Mouse (Mus musculus): ENCODE measurements around the gene Ptprm. TPM values are rescaled to one million over a fixed set of nuclear protein-coding genes. Genes with fewer than 3 reads are reported as not detected.

The Ptprm gene
- polyA plus RNA-seq, 2 experiments = 15.8 to 21.8 TPM

DNA sequence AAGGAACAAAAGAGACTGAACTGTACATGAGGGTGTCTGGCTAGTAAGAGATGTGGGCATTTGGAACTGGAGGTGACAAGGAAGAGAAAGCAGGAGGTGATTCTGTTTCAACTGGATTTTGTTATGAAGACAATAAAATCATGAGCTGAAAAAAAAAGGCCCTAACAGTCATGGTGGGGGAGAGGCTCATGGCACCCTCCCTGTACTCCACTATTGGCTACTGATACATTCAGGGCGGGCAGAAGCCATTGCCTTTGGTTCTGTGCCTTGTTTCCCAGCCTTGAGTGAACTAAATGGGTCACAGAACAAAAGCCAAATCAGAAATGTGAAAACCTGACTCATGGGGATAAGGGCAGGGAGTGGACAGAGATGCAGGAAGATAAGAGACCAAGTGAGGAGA is 575.2 kb downstream of the Ptprm start:
- DNase-seq (ENCODE audit: low spot score) (no peak), ATAC-seq (ENCODE audit: low FRiP score, low read depth) (no peak)
- H3K27ac ChIP-seq (replicated peaks; ENCODE audit: low read depth, low read length) = no peak overlapping the region
- no peak for TF ChIP-seq POLR2A (IDR thresholded peaks at IDR 0.05; ENCODE audit: borderline replicate concordance, extremely low read depth, insufficient read depth, insufficient read length)
- H3K9me3 ChIP-seq (ENCODE audit: control insufficient read depth, low read length) = no peaks in the 10 kb centered on the region
- no peak overlapping the region for H3K9ac ChIP-seq (ENCODE audit: low read depth, low read length, severe bottlenecking)
- WGBS = 54% methylated on average over 1 of the region's 1 CpGs
- H3K4me2 ChIP-seq (replicated peaks; ENCODE audit: low read depth, low read length, severe bottlenecking) = no peak overlapping the region
- no peak overlapping the region for H3K4me3 ChIP-seq (replicated peaks; ENCODE audit: low read length)
- no peaks in the 10 kb centered on the region for H3K4me1 ChIP-seq (ENCODE audit: control insufficient read depth, insufficient read depth, low read length)
- H3K36me3 ChIP-seq (ENCODE audit: control insufficient read depth, insufficient read depth, low read length) = no peaks in the 10 kb centered on the region
- H3K27me3 ChIP-seq (ENCODE audit: control insufficient read depth, insufficient read depth, low read length) = no peaks in the 10 kb centered on the region

GRCm38 (mm10) chr17:66769365-66770363 is 584.6 kb downstream of the Ptprm start:
- TF ChIP-seq POLR2A (IDR thresholded peaks at IDR 0.05; ENCODE audit: borderline replicate concordance, extremely low read depth, insufficient read depth, insufficient read length) = no peak
- Histone ChIP-seq H3K4me1 (ENCODE audit: control insufficient read depth, insufficient read depth, low read length) (peaks cover 11% of the 10 kb centered on the region), H3K4me2 (replicated peaks; ENCODE audit: low read depth, low read length, severe bottlenecking) (no peak overlapping the region), H3K36me3 (ENCODE audit: control insufficient read depth, insufficient read depth, low read length) (no peaks in the 10 kb centered on the region), H3K27me3 (ENCODE audit: control insufficient read depth, insufficient read depth, low read length) (no peaks in the 10 kb centered on the region), H3K9ac (ENCODE audit: low read depth, low read length, severe bottlenecking) (no peak overlapping the region), H3K4me3 (replicated peaks; ENCODE audit: low read length) (no peak overlapping the region), H3K9me3 (ENCODE audit: control insufficient read depth, low read length) (no peaks in the 10 kb centered on the region), H3K27ac (replicated peaks; ENCODE audit: low read depth, low read length) (no peak overlapping the region)
- DNase-seq (ENCODE audit: low spot score) (no peak), ATAC-seq (ENCODE audit: low FRiP score, low read depth) (no peak)
- 60% methylated on average over 14 of the region's 14 CpGs for WGBS

- H3K9ac ChIP-seq (ENCODE audit: low read depth, low read length, severe bottlenecking) = no peak overlapping the region
- H3K4me1 ChIP-seq (ENCODE audit: control insufficient read depth, insufficient read depth, low read length) = peaks cover 11% of the 10 kb centered on the region
- H3K27ac ChIP-seq (replicated peaks; ENCODE audit: low read depth, low read length) = no peak overlapping the region
- DNase-seq (ENCODE audit: low spot score) (peak; percentile 39), ATAC-seq (ENCODE audit: low FRiP score, low read depth) (no peak)
- H3K27me3 ChIP-seq (ENCODE audit: control insufficient read depth, insufficient read depth, low read length) = no peaks in the 10 kb centered on the region
- WGBS = 34% methylated on average over 11 of the region's 11 CpGs
- no peak overlapping the region for H3K4me2 ChIP-seq (replicated peaks; ENCODE audit: low read depth, low read length, severe bottlenecking)
- no peaks in the 10 kb centered on the region for H3K9me3 ChIP-seq (ENCODE audit: control insufficient read depth, low read length)
- TF ChIP-seq POLR2A (IDR thresholded peaks at IDR 0.05; ENCODE audit: borderline replicate concordance, extremely low read depth, insufficient read depth, insufficient read length) = no peak
- H3K36me3 ChIP-seq (ENCODE audit: control insufficient read depth, insufficient read depth, low read length) = no peaks in the 10 kb centered on the region
- H3K4me3 ChIP-seq (replicated peaks; ENCODE audit: low read length) = no peak overlapping the region
These were observed 585.5 kb downstream of the Ptprm start for GRCm38 (mm10) chr17:66768689-66769275.

DNA sequence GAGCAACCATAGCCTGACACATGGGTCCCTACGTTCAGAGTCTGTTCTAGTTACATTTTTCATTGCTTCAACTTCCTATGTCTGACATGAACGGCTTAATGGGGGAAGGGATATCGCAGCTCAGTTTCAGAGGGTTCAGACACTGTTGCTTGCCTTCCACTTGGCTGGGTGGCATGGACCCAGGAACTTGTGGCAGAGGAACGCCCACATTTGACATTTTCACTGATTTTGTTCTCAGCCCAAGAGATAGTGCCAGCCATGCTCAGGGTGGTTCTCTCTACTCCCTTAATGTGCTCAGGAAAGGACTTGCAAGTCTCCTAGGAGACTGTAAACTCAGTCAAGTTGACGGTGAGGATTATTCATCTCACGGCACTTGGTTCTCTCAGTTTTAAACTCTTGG is 588.1 kb downstream of the Ptprm start:
- 73% methylated on average over 6 of the region's 6 CpGs for WGBS
- Histone ChIP-seq H3K4me1 (ENCODE audit: control insufficient read depth, insufficient read depth, low read length) (peaks cover 18% of the 10 kb centered on the region), H3K27me3 (ENCODE audit: control insufficient read depth, insufficient read depth, low read length) (no peaks in the 10 kb centered on the region), H3K4me3 (replicated peaks; ENCODE audit: low read length) (no peak overlapping the region), H3K4me2 (replicated peaks; ENCODE audit: low read depth, low read length, severe bottlenecking) (no peak overlapping the region), H3K9ac (ENCODE audit: low read depth, low read length, severe bottlenecking) (no peak overlapping the region), H3K36me3 (ENCODE audit: control insufficient read depth, insufficient read depth, low read length) (no peaks in the 10 kb centered on the region), H3K27ac (replicated peaks; ENCODE audit: low read depth, low read length) (no peak overlapping the region), H3K9me3 (ENCODE audit: control insufficient read depth, low read length) (no peaks in the 10 kb centered on the region)
- no peak for DNase-seq (ENCODE audit: low spot score)
- ATAC-seq (ENCODE audit: low FRiP score, low read depth) = no peak
- no peak for TF ChIP-seq POLR2A (IDR thresholded peaks at IDR 0.05; ENCODE audit: borderline replicate concordance, extremely low read depth, insufficient read depth, insufficient read length)

- 70% methylated on average over 2 of the region's 2 CpGs for WGBS
- Histone ChIP-seq H3K9me3 (ENCODE audit: control insufficient read depth, low read length) (no peaks in the 10 kb centered on the region), H3K9ac (ENCODE audit: low read depth, low read length, severe bottlenecking) (no peak overlapping the region), H3K27ac (replicated peaks; ENCODE audit: low read depth, low read length) (no peak overlapping the region), H3K4me3 (replicated peaks; ENCODE audit: low read length) (no peak overlapping the region), H3K36me3 (ENCODE audit: control insufficient read depth, insufficient read depth, low read length) (peaks cover 7% of the 10 kb centered on the region; the same call in 1 of the 2 replicates), H3K4me2 (replicated peaks; ENCODE audit: low read depth, low read length, severe bottlenecking) (no peak overlapping the region), H3K27me3 (ENCODE audit: control insufficient read depth, insufficient read depth, low read length) (no peaks in the 10 kb centered on the region), H3K4me1 (ENCODE audit: control insufficient read depth, insufficient read depth, low read length) (peaks cover 12% of the 10 kb centered on the region)
- no peak for TF ChIP-seq POLR2A (IDR thresholded peaks at IDR 0.05; ENCODE audit: borderline replicate concordance, extremely low read depth, insufficient read depth, insufficient read length)
- no peak for ATAC-seq (ENCODE audit: low FRiP score, low read depth)
- no peak for DNase-seq (ENCODE audit: low spot score)
These were observed 589.8 kb downstream of the Ptprm start for GRCm38 (mm10) chr17:66764435-66764834.

Measured in limb, embryonic 14.5 days (tissue).